ENCODE assay signal across 15 mouse cellular contexts in genomic region chr5:121062930-121063584, GRCm38 (mm10). TPM values are rescaled to one million over a fixed set of nuclear protein-coding genes. Genes with fewer than 3 reads are reported as not detected.
DNase-seq lines count a peak whose midpoint lies in the region; ATAC-seq and TF ChIP-seq lines count a peak whose summit lies in the region.
"Had no signal": no experiment of that assay in that cellular context is flagged by ENCODE, and none has a peak within 500 bp of the region (broad histone marks: within the 10 kb centered on the region; RNA-seq: fewer than 3 reads in every experiment).

No protein-coding gene starts in this region.

- intact Hi-C loops in left cerebral cortex, postnatal 36 days (cut with DNase I) = no loop called here
- intact Hi-C loops in gastrocnemius, adult 2 months (cut with DNase I) = no loop called here

- H3K9ac ChIP-seq in midbrain, embryonic 12.5 days (replicated peaks) = no peak overlapping the region
- H3K9ac ChIP-seq in midbrain, embryonic 16.5 days (ENCODE audit: low read depth, low read length) = no peak overlapping the region
- no peak overlapping the region for H3K9ac ChIP-seq in hindbrain, embryonic 11.5 days (ENCODE audit: low read depth, low read length)
- no peak overlapping the region for H3K9ac ChIP-seq in neural tube, embryonic 13.5 days
- H3K9ac ChIP-seq: forebrain, embryonic 15.5 days; heart, embryonic 15.5 days; liver, embryonic 15.5 days had no signal

- no peak overlapping the region for H3K4me3 ChIP-seq in midbrain, embryonic 12.5 days
- H3K4me3 ChIP-seq in midbrain, embryonic 16.5 days (ENCODE audit: low read depth, low read length) = no peak overlapping the region
- H3K4me3 ChIP-seq in hindbrain, embryonic 11.5 days (ENCODE audit: low read depth, low read length) = no peak overlapping the region
- no peak overlapping the region for H3K4me3 ChIP-seq in neural tube, embryonic 13.5 days
- H3K4me3 ChIP-seq in gastrocnemius, adult 2 months = no peak overlapping the region
- H3K4me3 ChIP-seq: forebrain, embryonic 15.5 days; heart, embryonic 15.5 days; liver, embryonic 15.5 days; myocyte had no signal

- H3K27me3 ChIP-seq in midbrain, embryonic 12.5 days = 0 out of 2 replicates have a peak, but pooled peaks cover 1% of the 10 kb centered on the region
- H3K27me3 ChIP-seq in midbrain, embryonic 16.5 days (ENCODE audit: control insufficient read depth, insufficient read depth, low read depth, low read length) = no peaks in the 10 kb centered on the region
- no peaks in the 10 kb centered on the region for H3K27me3 ChIP-seq in hindbrain, embryonic 11.5 days (ENCODE audit: control insufficient read depth, insufficient read depth, low read length)
- H3K27me3 ChIP-seq in neural tube, embryonic 13.5 days = no peaks in the 10 kb centered on the region
- H3K27me3 ChIP-seq: forebrain, embryonic 15.5 days; heart, embryonic 15.5 days; liver, embryonic 15.5 days had no signal

- H3K4me2 ChIP-seq in midbrain, embryonic 12.5 days (replicated peaks) = no peak overlapping the region
- H3K4me2 ChIP-seq in midbrain, embryonic 16.5 days (ENCODE audit: low read length) = no peak overlapping the region
- H3K4me2 ChIP-seq in hindbrain, embryonic 11.5 days (replicated peaks; ENCODE audit: low read depth, low read length) = no peak overlapping the region
- no peak overlapping the region for H3K4me2 ChIP-seq in neural tube, embryonic 13.5 days
- H3K4me2 ChIP-seq: forebrain, embryonic 15.5 days; heart, embryonic 15.5 days; liver, embryonic 15.5 days had no signal

- peak overlapping the region; percentile 46; the same call in 1 of the 2 replicates for H3K27ac ChIP-seq in midbrain, embryonic 12.5 days (replicated peaks)
- no peak overlapping the region for H3K27ac ChIP-seq in midbrain, embryonic 16.5 days (ENCODE audit: low read length)
- H3K27ac ChIP-seq in hindbrain, embryonic 11.5 days (ENCODE audit: low read depth, low read length) = peak overlapping the region; percentile 36; the same call in 1 of the 2 replicates
- peak overlapping the region; percentile 62 for H3K27ac ChIP-seq in neural tube, embryonic 13.5 days (replicated peaks)
- H3K27ac ChIP-seq in gastrocnemius, adult 2 months = no peak overlapping the region
- H3K27ac ChIP-seq: forebrain, embryonic 15.5 days; heart, embryonic 15.5 days; liver, embryonic 15.5 days had no signal

- H3K9me3 ChIP-seq in midbrain, embryonic 12.5 days = no peaks in the 10 kb centered on the region
- H3K9me3 ChIP-seq in midbrain, embryonic 16.5 days (replicated peaks; ENCODE audit: control insufficient read depth, low read length, poor library complexity, severe bottlenecking) = no peaks in the 10 kb centered on the region
- no peaks in the 10 kb centered on the region for H3K9me3 ChIP-seq in hindbrain, embryonic 11.5 days (ENCODE audit: control insufficient read depth, low read length)
- H3K9me3 ChIP-seq in neural tube, embryonic 13.5 days = no peaks in the 10 kb centered on the region
- H3K9me3 ChIP-seq: forebrain, embryonic 15.5 days; heart, embryonic 15.5 days; liver, embryonic 15.5 days had no signal

- no peak for ATAC-seq in midbrain, embryonic 12.5 days (ENCODE audit: low FRiP score, low read depth)
- ATAC-seq in midbrain, embryonic 16.5 days = no peak; the same call in 1 of the 2 replicates
- no peak for ATAC-seq in hindbrain, embryonic 11.5 days (ENCODE audit: low FRiP score)
- ATAC-seq in neural tube, embryonic 13.5 days (ENCODE audit: low read depth) = peak; percentile 36; the same call in 1 of the 2 replicates
- ATAC-seq: forebrain, embryonic 15.5 days; inflammation-experienced regulatory T-cells, adult 6 months had no signal

- DNase-seq in cerebellum, postnatal 10 days = peak; percentile 45 to 64
- DNase-seq in cerebellum, postnatal 36 days = no peak
- DNase-seq in hindbrain, embryonic 11.5 days (ENCODE audit: low spot score) = peak; percentile 31
- no peak for DNase-seq in left cerebral cortex, postnatal 36 days (ENCODE audit: low spot score in 2 of 2)
- DNase-seq in gastrocnemius, adult 2 months = no peak
- DNase-seq: lung, postnatal 4 days had no signal

- no peak for TF ChIP-seq CTCF in gastrocnemius, adult 2 months (IDR thresholded peaks at IDR 0.05)

- peaks cover 6% of the 10 kb centered on the region for H3K4me1 ChIP-seq in midbrain, embryonic 12.5 days
- H3K4me1 ChIP-seq in midbrain, embryonic 16.5 days (ENCODE audit: control insufficient read depth, insufficient read depth, low read length) = peaks cover 7% of the 10 kb centered on the region; the same call in 1 of the 2 replicates
- no peaks in the 10 kb centered on the region for H3K4me1 ChIP-seq in hindbrain, embryonic 11.5 days (replicated peaks; ENCODE audit: control insufficient read depth, insufficient read depth, low read length)
- peaks cover 9% of the 10 kb centered on the region for H3K4me1 ChIP-seq in neural tube, embryonic 13.5 days (replicated peaks)
- H3K4me1 ChIP-seq: heart, embryonic 15.5 days; liver, embryonic 15.5 days had no signal

- no peaks in the 10 kb centered on the region for H3K36me3 ChIP-seq in midbrain, embryonic 12.5 days
- no peaks in the 10 kb centered on the region for H3K36me3 ChIP-seq in midbrain, embryonic 16.5 days (ENCODE audit: control insufficient read depth, insufficient read depth, low read length)
- H3K36me3 ChIP-seq in hindbrain, embryonic 11.5 days (ENCODE audit: control insufficient read depth, insufficient read depth, low read length) = no peaks in the 10 kb centered on the region
- H3K36me3 ChIP-seq in neural tube, embryonic 13.5 days = no peaks in the 10 kb centered on the region
- H3K36me3 ChIP-seq: forebrain, embryonic 15.5 days; heart, embryonic 15.5 days; liver, embryonic 15.5 days had no signal

- WGBS in midbrain, embryonic 12.5 days = 36% methylated on average over 4 of the region's 4 CpGs
- 30% methylated on average over 4 of the region's 4 CpGs for WGBS in midbrain, embryonic 16.5 days
- WGBS in hindbrain, embryonic 11.5 days = 34% methylated on average over 4 of the region's 4 CpGs
- 23% methylated on average over 4 of the region's 4 CpGs for WGBS in neural tube, embryonic 13.5 days

RNA-seq across cellular contexts. Expression of gene Rph3a, which starts 53.2 kb away (rescaled TPM):
- polyA plus RNA-seq in midbrain, embryonic 12.5 days (2016; fragmentation: Nextera tagmentation; extraction: Ambion mirVana) = 3.2 and 3.3 TPM in 2 replicates
- 27.4 and 30.2 TPM in 2 replicates for polyA plus RNA-seq in midbrain, embryonic 16.5 days (2015; fragmentation: Nextera tagmentation; extraction: Ambion mirVana)
- 2.1 and 2.6 TPM in 2 replicates for polyA plus RNA-seq in hindbrain, embryonic 11.5 days (2014; fragmentation: Nextera tagmentation; extraction: Ambion mirVana)
- 9.0 and 9.4 TPM in 2 replicates for polyA plus RNA-seq in neural tube, embryonic 13.5 days (2015; fragmentation: Nextera tagmentation; extraction: Ambion mirVana)
- total RNA-seq in left cerebral cortex, postnatal 36 days (2021) = 100 to 1,000 TPM; 304 to 358 TPM
- not detected for total RNA-seq in gastrocnemius, adult 2 months (2021)
- polyA plus RNA-seq: heart, embryonic 15.5 days; inflammation-experienced regulatory T-cells, adult 6 months; limb, embryonic 11.5 days had no signal

Comparison
In these comparisons a context has a peak if more than half of its experiments do, and no peak if none do; other contexts are left out.
1. DNase-seq: peak in cerebellum, postnatal 10 days (2 of 2) and hindbrain, embryonic 11.5 days (single experiment); none in cerebellum, postnatal 36 days (0 of 2), left cerebral cortex, postnatal 36 days (0 of 2) and gastrocnemius, adult 2 months (single experiment).
2. H3K27ac ChIP-seq: peak in midbrain, embryonic 12.5 days (single experiment), hindbrain, embryonic 11.5 days (single experiment) and neural tube, embryonic 13.5 days (single experiment); none in midbrain, embryonic 16.5 days (single experiment) and gastrocnemius, adult 2 months (single experiment).